Mouse (Mus musculus) limb, embryonic 13.5 days (tissue): ENCODE measurements around the gene Il22ra1. TPM values are rescaled to one million over a fixed set of nuclear protein-coding genes. Genes with fewer than 3 reads are reported as not detected.

Experiments
- ATAC-seq: fragments of 200-750 bp; cut with Nextera tagmentation; 2 replicates; pipeline ENCODE4 v1.8.0; 2017; ENCODE audit warnings: low read depth, moderate number of reproducible peaks, moderate TSS enrichment; ENCODE audit not compliant: low FRiP score
- H3K27ac ChIP-seq: fragments of 300-500 bp; sonication (generic); 2 replicates; pipeline ENCODE4 v1.5.1; 2015; ENCODE audit warnings: inconsistent platforms, mild to moderate bottlenecking, moderate library complexity
- H3K27me3 ChIP-seq: fragments of 300-500 bp; sonication (generic); 2 replicates; pipeline ENCODE4 v1.6.1; 2015; ENCODE audit warnings: mild to moderate bottlenecking, inconsistent platforms
- H3K36me3 ChIP-seq: fragments of 300-500 bp; sonication (generic); 2 replicates; pipeline ENCODE4 v1.6.1; 2015; ENCODE audit warnings: inconsistent platforms, mild to moderate bottlenecking, moderate library complexity
- H3K4me1 ChIP-seq: fragments of 300-500 bp; sonication (generic); 2 replicates; pipeline ENCODE4 v1.6.1; 2015; ENCODE audit warnings: inconsistent platforms
- H3K4me2 ChIP-seq: fragments of 300-500 bp; sonication (generic); replicated peaks from 2 replicates; pipeline ENCODE4 v1.6.1; 2015; ENCODE audit warnings: inconsistent platforms, mild to moderate bottlenecking, moderate library complexity
- H3K4me3 ChIP-seq: fragments of 300-500 bp; sonication (generic); 2 replicates; pipeline ENCODE4 v1.5.1; 2015; ENCODE audit warnings: moderate library complexity, mild to moderate bottlenecking, inconsistent platforms
- H3K9ac ChIP-seq: fragments of 300-500 bp; sonication (generic); 2 replicates; pipeline ENCODE4 v1.6.1; 2015; ENCODE audit warnings: mild to moderate bottlenecking, inconsistent platforms
- H3K9me3 ChIP-seq: fragments of 300-500 bp; sonication (generic); 2 replicates; pipeline ENCODE4 v1.6.1; 2016; ENCODE audit warnings: inconsistent platforms
- WGBS: fragments of 180-500 bp; shearing (Covaris S2); methylation state at CpG from one replicate; pipeline ENCODE4 v1.1.7; 2015; 5-methylcytosine and 5-hydroxymethylcytosine counted together
- polyA plus RNA-seq: library from polyadenylated mRNA; unstranded; fragments of >200 nt; fragmentation: Nextera tagmentation; extraction: Ambion mirVana; gene quantifications from 2 replicates; pipeline ENCODE4 v1.2.1, GENCODE M21; 2015

Il22ra1 gene
- 0.08 TPM in 1 of 2 replicates, not detected in the other for polyA plus RNA-seq

GRCm38 (mm10) chr4:135727817-135728216, at the start of gene Il22ra1:
Il22ra1 (plus strand) TSS chr4:135728172.
- no peak for ATAC-seq

DNA sequence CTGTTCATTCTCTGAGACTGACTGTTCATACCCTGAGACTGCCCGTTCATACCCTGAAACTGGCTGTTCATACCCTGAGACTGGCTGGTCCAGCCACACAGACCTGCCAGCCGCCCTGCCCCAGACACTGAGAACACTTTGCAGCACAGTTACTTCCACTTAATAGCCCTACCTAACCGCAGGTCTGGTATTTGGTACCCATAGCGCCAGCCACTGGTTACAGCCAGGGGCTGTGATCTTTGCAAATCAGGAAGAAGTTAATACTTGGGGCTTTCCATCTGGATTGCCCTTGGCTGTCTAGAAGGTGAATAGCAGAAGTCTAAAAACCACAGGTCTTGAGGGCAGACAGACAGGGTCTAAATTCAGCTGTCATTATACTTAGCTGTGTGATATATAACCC, 48.7 kb upstream of the Il22ra1 start:
- Histone ChIP-seq H3K4me2 (no peak overlapping the region), H3K4me3 (no peak overlapping the region), H3K36me3 (no peaks in the 10 kb centered on the region), H3K27me3 (peaks cover 7% of the 10 kb centered on the region; the same call in 1 of the 2 replicates), H3K9me3 (no peaks in the 10 kb centered on the region), H3K9ac (no peak overlapping the region), H3K4me1 (peaks cover 14% of the 10 kb centered on the region), H3K27ac (no peak overlapping the region)
- ATAC-seq = no peak
- WGBS = 46% methylated on average over 4 of the region's 4 CpGs

More at GRCm38 (mm10) chr4:135727817-135728216, at the start of gene Il22ra1:
- Histone ChIP-seq H3K4me3 (no peak within 1 kb of the TSS), H3K9ac (no peak within 1 kb of the TSS), H3K4me1 (peaks cover 15% of the 10 kb centered on the region; the same call in 1 of the 2 replicates), H3K36me3 (no peaks in the 10 kb centered on the region), H3K9me3 (peaks cover 5% of the 10 kb centered on the region; the same call in 1 of the 2 replicates), H3K4me2 (0 out of 2 replicates have a peak within 1 kb of the TSS, but pooled peaks have one; percentile 11), H3K27me3 (no peaks in the 10 kb centered on the region), H3K27ac (no peak within 1 kb of the TSS)
- WGBS = 41% methylated on average over 14 of the region's 14 CpGs

DNA sequence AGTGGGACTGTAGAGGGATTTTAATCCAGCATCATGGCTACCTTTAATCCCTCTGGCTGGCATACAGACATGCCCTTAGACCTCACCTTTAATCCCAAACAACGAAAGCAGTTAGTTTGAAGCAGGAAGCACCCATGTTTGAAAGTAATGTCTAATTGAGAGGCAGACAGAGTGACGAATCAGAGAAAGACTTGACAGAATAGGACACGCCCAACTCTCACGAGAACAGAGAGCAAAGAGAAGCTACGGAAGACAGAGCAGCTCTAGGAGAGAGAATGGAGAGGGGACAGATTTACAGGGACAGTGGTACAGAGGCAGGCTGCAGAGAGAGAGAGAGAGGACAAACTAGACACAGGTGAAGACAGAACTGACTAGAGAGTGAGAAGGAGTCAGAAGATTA, 46.2 kb upstream of the Il22ra1 start:
- Histone ChIP-seq H3K36me3 (no peaks in the 10 kb centered on the region), H3K4me3 (no peak overlapping the region), H3K9me3 (no peaks in the 10 kb centered on the region), H3K27me3 (peaks cover 32% of the 10 kb centered on the region), H3K27ac (no peak overlapping the region), H3K4me1 (peaks cover 16% of the 10 kb centered on the region; the same call in 1 of the 2 replicates), H3K9ac (no peak overlapping the region), H3K4me2 (no peak overlapping the region)
- ATAC-seq = no peak
- WGBS = 70% methylated on average over 5 of the region's 5 CpGs

- no peak for ATAC-seq
- peaks cover 49% of the 10 kb centered on the region for H3K27me3 ChIP-seq
These were observed 44.4 kb upstream of the Il22ra1 start for GRCm38 (mm10) chr4:135683553-135683952.

GRCm38 (mm10) chr4:135684731-135685130, 43.2 kb upstream of the Il22ra1 start:
- Histone ChIP-seq H3K4me1 (0 out of 2 replicates have a peak, but pooled peaks cover 16% of the 10 kb centered on the region), H3K9me3 (no peaks in the 10 kb centered on the region), H3K27ac (no peak overlapping the region), H3K9ac (no peak overlapping the region), H3K4me3 (no peak overlapping the region), H3K4me2 (no peak overlapping the region), H3K27me3 (peaks cover 58% of the 10 kb centered on the region), H3K36me3 (no peaks in the 10 kb centered on the region)
- 37% methylated on average over 3 of the region's 3 CpGs for WGBS
- no peak for ATAC-seq

More at GRCm38 (mm10) chr4:135683553-135683952, 44.4 kb upstream of the Il22ra1 start:
- H3K9ac ChIP-seq = no peak overlapping the region; the same call in 1 of the 2 replicates
- H3K27ac ChIP-seq = no peak overlapping the region
- no peaks in the 10 kb centered on the region for H3K36me3 ChIP-seq
- 22% methylated on average over 4 of the region's 4 CpGs for WGBS
- no peak overlapping the region for H3K4me3 ChIP-seq
- H3K9me3 ChIP-seq = no peaks in the 10 kb centered on the region
- peaks cover 20% of the 10 kb centered on the region; the same call in 1 of the 2 replicates for H3K4me1 ChIP-seq
- H3K4me2 ChIP-seq = no peak overlapping the region

GRCm38 (mm10) chr4:135685906-135686567, 41.9 kb upstream of the Il22ra1 start, which contains the start of gene Ifnlr1:
Ifnlr1 (plus strand) TSS chr4:135686287.
- Histone ChIP-seq H3K36me3 (no peaks in the 10 kb centered on the region), H3K4me1 (0 out of 2 replicates have a peak, but pooled peaks cover 16% of the 10 kb centered on the region), H3K27me3 (peaks cover 60% of the 10 kb centered on the region), H3K9me3 (no peaks in the 10 kb centered on the region), H3K4me2 (peak within 1 kb of the TSS; percentile 98), H3K4me3 (peak within 1 kb of the TSS; percentile 65), H3K27ac (peak within 1 kb of the TSS; percentile 23; the same call in 1 of the 2 replicates), H3K9ac (peak within 1 kb of the TSS; percentile 70)
- WGBS = 1% methylated on average over 41 of the region's 41 CpGs
- no peak for ATAC-seq

GRCm38 (mm10) chr4:135686568-135686953, 41.4 kb upstream of the Il22ra1 start:
- Histone ChIP-seq H3K9me3 (no peaks in the 10 kb centered on the region), H3K36me3 (no peaks in the 10 kb centered on the region), H3K9ac (peak overlapping the region; percentile 70), H3K27me3 (peaks cover 60% of the 10 kb centered on the region), H3K27ac (peak overlapping the region; percentile 23; the same call in 1 of the 2 replicates), H3K4me3 (peak overlapping the region; percentile 65), H3K4me2 (peak overlapping the region; percentile 98), H3K4me1 (0 out of 2 replicates have a peak, but pooled peaks cover 16% of the 10 kb centered on the region)
- ATAC-seq = no peak
- WGBS = 1% methylated on average over 21 of the region's 21 CpGs

DNA sequence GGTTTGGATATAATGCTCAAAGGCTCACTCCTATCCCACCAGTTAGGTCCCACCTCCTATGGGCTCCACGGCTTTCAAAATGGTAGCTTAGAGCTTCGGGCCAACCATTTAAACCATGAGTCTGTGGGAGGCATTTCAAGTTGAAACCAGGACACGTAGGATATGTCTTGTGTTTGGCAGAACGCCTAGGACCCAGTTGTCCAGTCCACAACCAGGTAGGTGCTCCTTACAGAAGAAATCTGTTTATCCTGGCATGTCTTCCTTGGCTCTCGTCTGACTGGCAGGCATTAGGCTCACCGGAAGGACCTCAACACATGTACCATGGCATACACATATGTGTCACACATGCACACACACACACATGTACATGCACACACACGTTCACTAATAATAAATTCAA, 38.2 kb upstream of the Il22ra1 start:
- Histone ChIP-seq H3K27me3 (peaks cover 48% of the 10 kb centered on the region), H3K4me3 (no peak overlapping the region), H3K9ac (no peak overlapping the region), H3K27ac (no peak overlapping the region), H3K9me3 (no peaks in the 10 kb centered on the region), H3K36me3 (no peaks in the 10 kb centered on the region), H3K4me1 (0 out of 2 replicates have a peak, but pooled peaks cover 16% of the 10 kb centered on the region), H3K4me2 (no peak overlapping the region)
- WGBS = 90% methylated on average over 7 of the region's 7 CpGs
- no peak for ATAC-seq

DNA sequence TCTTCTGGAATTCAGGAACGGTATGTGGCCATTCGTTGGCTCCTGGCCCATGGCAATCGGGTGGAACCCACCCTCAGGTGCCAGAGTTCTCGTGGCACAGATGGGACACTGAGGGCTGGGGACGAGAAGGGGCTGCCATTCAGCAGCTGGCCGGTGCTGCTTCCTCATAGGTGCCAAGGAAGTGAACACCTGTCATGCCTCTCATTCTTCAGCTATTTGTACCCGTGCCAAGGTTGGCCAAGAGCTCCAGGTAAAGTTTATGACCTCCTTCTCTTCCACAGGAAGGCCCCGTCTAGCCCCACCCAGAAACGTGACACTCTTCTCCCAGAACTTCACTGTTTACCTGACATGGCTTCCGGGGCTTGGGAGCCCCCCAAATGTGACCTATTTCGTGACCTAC, 37.7 kb upstream of the Il22ra1 start:
- Histone ChIP-seq H3K9me3 (no peaks in the 10 kb centered on the region), H3K4me2 (no peak overlapping the region), H3K27ac (no peak overlapping the region), H3K4me1 (0 out of 2 replicates have a peak, but pooled peaks cover 16% of the 10 kb centered on the region), H3K27me3 (peaks cover 44% of the 10 kb centered on the region), H3K4me3 (no peak overlapping the region), H3K36me3 (no peaks in the 10 kb centered on the region), H3K9ac (no peak overlapping the region)
- ATAC-seq = no peak
- 76% methylated on average over 11 of the region's 11 CpGs for WGBS

DNA sequence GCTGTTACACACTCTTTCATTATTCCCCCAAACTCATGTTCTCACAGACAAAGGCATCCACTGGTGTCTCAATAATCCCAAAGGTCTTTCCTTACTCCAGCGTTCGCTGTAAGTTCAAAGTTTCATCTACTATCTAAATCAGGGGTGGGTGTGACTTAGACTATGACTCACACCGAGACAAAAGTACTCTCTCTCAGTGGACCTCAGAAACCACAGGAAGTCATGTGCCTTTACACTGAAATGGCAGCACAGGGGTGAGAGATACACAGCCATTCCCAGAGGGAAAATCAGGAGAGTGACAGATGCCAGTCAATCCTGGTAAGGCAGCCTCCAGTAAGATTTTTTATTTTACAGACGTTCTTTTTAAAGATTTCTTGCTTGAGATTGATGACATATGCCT, 35.1 kb upstream of the Il22ra1 start:
- Histone ChIP-seq H3K27ac (no peak overlapping the region), H3K4me2 (no peak overlapping the region), H3K9me3 (peaks cover 5% of the 10 kb centered on the region), H3K4me1 (no peaks in the 10 kb centered on the region), H3K36me3 (no peaks in the 10 kb centered on the region), H3K4me3 (no peak overlapping the region), H3K9ac (no peak overlapping the region), H3K27me3 (peaks cover 17% of the 10 kb centered on the region)
- WGBS = 83% methylated on average over 4 of the region's 4 CpGs
- ATAC-seq = no peak

GRCm38 (mm10) chr4:135698498-135698897, 29.5 kb upstream of the Il22ra1 start:
- Histone ChIP-seq H3K9ac (no peak overlapping the region), H3K27me3 (no peaks in the 10 kb centered on the region), H3K4me3 (0 out of 2 replicates have a peak overlapping the region, but pooled peaks have one; percentile 27), H3K4me1 (0 out of 2 replicates have a peak, but pooled peaks cover 3% of the 10 kb centered on the region), H3K36me3 (no peaks in the 10 kb centered on the region), H3K4me2 (peak overlapping the region; percentile 45), H3K9me3 (peaks cover 6% of the 10 kb centered on the region), H3K27ac (no peak overlapping the region)
- WGBS = 84% methylated on average over 7 of the region's 7 CpGs
- ATAC-seq = no peak

DNA sequence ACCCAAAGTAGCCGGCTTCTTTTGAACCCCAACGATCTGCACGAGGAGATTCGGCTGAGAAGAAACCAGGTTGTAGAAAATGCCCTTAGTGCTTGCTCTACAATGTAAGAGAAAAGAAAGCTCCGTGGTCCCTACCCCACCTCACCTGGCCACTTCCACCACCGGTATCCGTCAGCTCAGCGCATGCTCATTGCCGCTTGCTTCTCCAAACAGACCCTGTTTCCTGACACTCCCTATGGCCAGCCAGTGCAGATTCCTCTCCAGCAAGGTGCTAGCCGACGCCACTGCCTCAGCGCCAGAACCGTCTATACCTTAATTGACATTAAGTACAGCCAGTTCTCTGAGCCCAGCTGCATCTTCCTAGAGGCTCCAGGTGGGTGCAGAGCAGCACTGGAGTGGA, 24.5 kb upstream of the Il22ra1 start:
- no peak overlapping the region for H3K27ac ChIP-seq
- H3K4me2 ChIP-seq = no peak overlapping the region
- 67% methylated on average over 13 of the region's 13 CpGs for WGBS
- no peak overlapping the region for H3K4me3 ChIP-seq
- no peaks in the 10 kb centered on the region for H3K27me3 ChIP-seq
- H3K9ac ChIP-seq = no peak overlapping the region
- H3K9me3 ChIP-seq = no peaks in the 10 kb centered on the region
- no peak for ATAC-seq
- no peaks in the 10 kb centered on the region for H3K36me3 ChIP-seq
- H3K4me1 ChIP-seq = 0 out of 2 replicates have a peak, but pooled peaks cover 3% of the 10 kb centered on the region
